Mouse (Mus musculus) heart, adult 11 months (tissue): ENCODE results near the gene Erbb4.

Experiments used
- DNase-seq: peaks from one replicate; pipeline ENCODE4 v3.0.0; 2022

Gene Erbb4

GRCm38 (mm10) chr1:68047139-68047538 lies 1060.7 kb downstream of the Erbb4 start:
- no peak for DNase-seq

GRCm38 (mm10) chr1:68046551-68046970 lies 1061.3 kb downstream of the Erbb4 start:
- no peak for DNase-seq

- no peak for DNase-seq
Measured at GRCm38 (mm10) chr1:68024086-68024940, 1083.5 kb downstream of the Erbb4 start.

- no peak for DNase-seq
Measured at GRCm38 (mm10) chr1:68020020-68020419, 1087.8 kb downstream of the Erbb4 start.

- DNase-seq, result no peak
Measured at GRCm38 (mm10) chr1:68019618-68020017, 1088.2 kb downstream of the Erbb4 start.
